Mouse (Mus musculus) hindbrain, embryonic 14.5 days (tissue): ENCODE measurements around the gene Fam219b. TPM values are rescaled to one million over a fixed set of nuclear protein-coding genes. Genes with fewer than 3 reads are reported as not detected.

ENCODE experiments used
- ATAC-seq: fragments of 200-750 bp; cut with Nextera tagmentation; 2 replicates; pipeline ENCODE4 v1.8.0; 2017; ENCODE audit warnings: moderate number of reproducible peaks, mild to moderate bottlenecking, moderate TSS enrichment, moderate library complexity; ENCODE audit not compliant: low FRiP score
- DNase-seq: peaks from one replicate; pipeline ENCODE4 v3.0.0-alpha.2; 2015; ENCODE audit warnings: low spot score
- H3K27ac ChIP-seq: fragments of 300-500 bp; sonication (generic); 2 replicates; pipeline ENCODE4 v1.5.1; 2014; ENCODE audit warnings: mild to moderate bottlenecking, moderate library complexity
- H3K27me3 ChIP-seq: fragments of 300-500 bp; sonication (generic); 2 replicates; pipeline ENCODE4 v1.6.1; 2014; ENCODE audit warnings: mild to moderate bottlenecking, low read length, mixed read lengths; ENCODE audit not compliant: control insufficient read depth, insufficient read depth
- H3K36me3 ChIP-seq: fragments of 300-500 bp; sonication (generic); replicated peaks from 2 replicates; pipeline ENCODE4 v1.6.1; 2014; ENCODE audit not compliant: control insufficient read depth, insufficient read depth
- H3K4me1 ChIP-seq: fragments of 300-500 bp; sonication (generic); replicated peaks from 2 replicates; pipeline ENCODE4 v1.6.1; 2014; ENCODE audit warnings: antibody characterized with exemption, low read length, mixed read lengths; ENCODE audit not compliant: control insufficient read depth, insufficient read depth
- H3K4me2 ChIP-seq: fragments of 300-500 bp; sonication (generic); replicated peaks from 2 replicates; pipeline ENCODE4 v1.6.1; 2014; ENCODE audit warnings: mild to moderate bottlenecking, moderate library complexity
- H3K4me3 ChIP-seq: fragments of 300-500 bp; sonication (generic); replicated peaks from 2 replicates; pipeline ENCODE4 v1.5.1; 2014; ENCODE audit warnings: mild to moderate bottlenecking, low read length
- H3K9ac ChIP-seq: fragments of 300-500 bp; sonication (generic); 2 replicates; pipeline ENCODE4 v1.6.1; 2014
- H3K9me3 ChIP-seq: fragments of 300-500 bp; sonication (generic); 2 replicates; pipeline ENCODE4 v1.6.1; 2016; ENCODE audit warnings: low read length; ENCODE audit not compliant: control insufficient read depth
- WGBS: fragments of 180-500 bp; shearing (Covaris S2); extraction: QIAGEN DNeasy Blood & Tissue Kit; methylation state at CpG from one replicate; pipeline ENCODE4 v1.1.7; 2014; 5-methylcytosine and 5-hydroxymethylcytosine counted together
- polyA plus RNA-seq: library from polyadenylated mRNA; unstranded; fragments of >200 nt; fragmentation: Nextera tagmentation; extraction: Ambion mirVana; gene quantifications from 2 replicates; pipeline ENCODE4 v1.2.1, GENCODE M21; 2014

Fam219b gene
- polyA plus RNA-seq, 1 experiment from 2014 or later, result 23.1 TPM

DNA sequence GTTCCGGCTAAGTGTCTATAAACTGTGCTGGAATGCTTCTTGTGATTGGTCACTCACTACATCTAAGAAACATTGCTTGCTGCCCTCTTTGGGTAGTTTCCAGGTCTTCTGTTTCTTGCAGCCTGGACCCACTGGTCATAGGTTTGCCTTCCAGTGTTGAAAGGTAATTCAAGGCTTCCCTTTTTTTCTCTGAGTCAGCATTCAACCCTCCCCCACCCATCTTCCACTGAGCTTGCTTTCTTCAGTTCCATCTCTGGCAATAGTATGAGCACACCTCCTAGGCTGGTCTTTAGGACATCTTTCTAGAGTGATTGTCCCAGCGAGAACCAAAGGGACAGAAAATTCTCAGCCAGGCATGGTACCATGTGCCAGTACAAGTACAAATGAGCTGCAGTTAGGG lies 2.2 kb downstream of the Fam219b start:
- 93% methylated on average over 2 of the region's 2 CpGs for WGBS
- H3K36me3 ChIP-seq, result peaks cover 59% of the 10 kb centered on the region
- DNase-seq, result no peak
- H3K4me2 ChIP-seq, result no peak overlapping the region
- H3K27ac ChIP-seq, result no peak overlapping the region
- H3K4me3 ChIP-seq, result no peak overlapping the region
- H3K4me1 ChIP-seq, result peaks cover 20% of the 10 kb centered on the region
- no peak for ATAC-seq
- H3K9me3 ChIP-seq, result no peaks in the 10 kb centered on the region
- H3K27me3 ChIP-seq, result no peaks in the 10 kb centered on the region
- H3K9ac ChIP-seq, result no peak overlapping the region

DNA sequence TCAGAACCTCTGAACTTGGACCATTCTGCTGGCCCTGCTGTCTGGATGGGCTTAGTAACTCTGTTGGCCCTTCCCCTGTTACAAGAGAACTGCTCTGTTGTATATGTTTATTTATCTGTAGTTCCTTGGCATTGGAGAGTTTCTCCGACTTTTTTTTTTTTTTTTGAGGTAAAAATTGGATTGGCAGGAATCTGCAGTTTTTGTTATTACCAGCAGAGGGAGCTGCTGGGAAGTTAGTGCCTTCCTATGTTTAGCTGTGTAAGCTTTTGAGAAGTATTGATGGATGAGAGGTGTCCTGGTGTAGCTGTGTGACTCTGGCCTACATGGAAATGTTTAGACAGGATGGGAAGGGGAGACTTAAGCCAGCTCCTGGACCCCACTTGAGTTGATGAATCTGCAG lies 4.0 kb downstream of the Fam219b start:
- Histone ChIP-seq H3K9ac (no peak overlapping the region), H3K4me1 (peaks cover 20% of the 10 kb centered on the region), H3K4me2 (no peak overlapping the region), H3K27me3 (no peaks in the 10 kb centered on the region), H3K4me3 (no peak overlapping the region), H3K9me3 (no peaks in the 10 kb centered on the region), H3K27ac (no peak overlapping the region), H3K36me3 (peaks cover 70% of the 10 kb centered on the region)
- ATAC-seq, result no peak
- DNase-seq, result peak; percentile 86
- WGBS, result 5% methylated on average over 1 of the region's 1 CpGs

DNA sequence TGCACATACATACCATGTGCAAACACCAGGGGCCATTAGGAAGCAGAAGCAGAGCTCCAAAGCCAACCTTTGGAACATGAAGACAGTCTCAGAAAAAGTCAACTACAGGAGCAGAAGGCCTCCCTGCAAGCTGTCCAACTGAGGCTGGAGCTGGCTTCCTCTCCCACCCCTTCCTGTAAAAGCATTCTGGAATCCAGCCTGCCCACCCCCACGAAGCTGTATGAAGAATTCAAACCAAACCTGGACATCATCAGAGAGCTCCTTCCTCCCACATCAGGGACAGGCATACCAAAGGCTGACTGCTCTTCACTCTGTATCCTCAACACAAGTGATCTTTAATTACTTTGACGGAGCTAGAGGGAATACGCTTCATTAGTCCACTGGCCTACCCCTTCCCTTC lies 6.6 kb downstream of the Fam219b start:
- Histone ChIP-seq H3K9me3 (no peaks in the 10 kb centered on the region), H3K4me3 (no peak overlapping the region), H3K27me3 (no peaks in the 10 kb centered on the region), H3K4me2 (no peak overlapping the region), H3K9ac (no peak overlapping the region), H3K27ac (no peak overlapping the region), H3K36me3 (peaks cover 91% of the 10 kb centered on the region), H3K4me1 (peaks cover 5% of the 10 kb centered on the region)
- WGBS, result 69% methylated on average over 3 of the region's 3 CpGs
- DNase-seq (no peak), ATAC-seq (no peak)

DNA sequence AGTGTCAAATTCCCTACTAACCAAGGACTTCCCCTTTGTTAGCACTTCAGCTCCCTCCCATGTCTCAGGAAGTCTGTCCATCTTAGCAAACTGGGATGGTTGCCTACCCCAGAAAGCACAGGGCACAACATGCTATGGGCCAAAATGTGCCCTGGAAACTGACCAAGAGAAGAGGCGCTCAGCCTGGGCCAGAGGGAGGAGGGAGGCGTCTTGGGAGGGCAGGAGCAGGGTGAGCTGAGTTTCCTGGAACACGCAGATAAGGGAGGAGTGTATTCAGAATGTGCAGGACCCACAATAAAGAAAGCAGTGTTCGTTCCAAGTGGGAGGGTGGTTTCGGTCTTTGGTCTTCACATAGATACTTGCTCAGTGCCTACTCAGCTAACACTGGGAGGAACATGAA lies 10.0 kb downstream of the Fam219b start:
- no peak for DNase-seq
- Histone ChIP-seq H3K4me2 (no peak overlapping the region), H3K27ac (no peak overlapping the region), H3K4me3 (no peak overlapping the region), H3K27me3 (no peaks in the 10 kb centered on the region), H3K9me3 (no peaks in the 10 kb centered on the region), H3K4me1 (peaks cover 6% of the 10 kb centered on the region), H3K36me3 (peaks cover 72% of the 10 kb centered on the region), H3K9ac (no peak overlapping the region)
- WGBS, result 96% methylated on average over 5 of the region's 5 CpGs
- ATAC-seq, result no peak

DNA sequence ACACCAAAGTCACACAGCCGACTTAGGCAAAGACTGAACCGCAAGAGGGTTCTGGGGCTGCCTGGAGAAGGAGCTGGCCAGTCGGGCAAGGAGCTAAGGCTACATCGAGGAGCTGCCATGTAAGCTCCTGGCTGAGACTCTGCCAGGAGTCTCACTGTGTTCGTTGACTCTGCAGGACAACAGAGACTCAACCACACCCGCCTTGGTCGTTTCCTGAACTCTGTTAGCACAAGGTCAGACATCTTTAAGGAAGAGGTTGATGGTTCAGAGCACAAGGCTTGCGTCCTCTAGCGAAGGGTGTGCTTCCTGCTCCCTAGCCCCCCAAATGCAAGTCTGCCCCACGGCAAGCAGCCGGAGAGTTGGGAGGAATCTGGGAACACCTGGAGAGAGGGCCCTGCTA lies 10.5 kb downstream of the Fam219b start:
- no peak overlapping the region for H3K27ac ChIP-seq
- no peak overlapping the region for H3K4me3 ChIP-seq
- peaks cover 66% of the 10 kb centered on the region for H3K36me3 ChIP-seq
- DNase-seq (no peak), ATAC-seq (no peak)
- 91% methylated on average over 11 of the region's 11 CpGs for WGBS
- H3K4me1 ChIP-seq, result peaks cover 6% of the 10 kb centered on the region
- no peak overlapping the region for H3K4me2 ChIP-seq
- no peak overlapping the region for H3K9ac ChIP-seq
- no peaks in the 10 kb centered on the region for H3K9me3 ChIP-seq
- no peaks in the 10 kb centered on the region for H3K27me3 ChIP-seq

DNA sequence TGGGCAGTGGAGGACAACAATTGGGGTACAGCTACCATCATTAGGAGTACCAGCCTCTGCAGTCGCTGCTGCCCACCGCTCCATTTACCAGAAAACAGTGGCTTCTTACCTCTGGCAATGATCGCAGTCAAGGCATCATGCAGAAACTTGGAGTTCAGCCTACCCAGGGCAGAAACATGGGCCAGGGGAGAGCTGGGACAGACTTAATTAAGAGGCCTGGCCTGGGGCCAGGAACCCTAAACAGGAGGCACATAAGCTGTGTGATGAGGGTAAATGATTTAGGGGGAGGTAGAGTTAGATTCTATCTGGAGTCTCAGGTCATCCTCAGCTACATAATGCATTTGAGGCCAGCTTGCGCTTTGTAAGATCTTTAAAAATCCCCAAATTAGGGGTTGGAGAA lies 11.9 kb downstream of the Fam219b start:
- ATAC-seq, result no peak
- peaks cover 53% of the 10 kb centered on the region for H3K36me3 ChIP-seq

DNA sequence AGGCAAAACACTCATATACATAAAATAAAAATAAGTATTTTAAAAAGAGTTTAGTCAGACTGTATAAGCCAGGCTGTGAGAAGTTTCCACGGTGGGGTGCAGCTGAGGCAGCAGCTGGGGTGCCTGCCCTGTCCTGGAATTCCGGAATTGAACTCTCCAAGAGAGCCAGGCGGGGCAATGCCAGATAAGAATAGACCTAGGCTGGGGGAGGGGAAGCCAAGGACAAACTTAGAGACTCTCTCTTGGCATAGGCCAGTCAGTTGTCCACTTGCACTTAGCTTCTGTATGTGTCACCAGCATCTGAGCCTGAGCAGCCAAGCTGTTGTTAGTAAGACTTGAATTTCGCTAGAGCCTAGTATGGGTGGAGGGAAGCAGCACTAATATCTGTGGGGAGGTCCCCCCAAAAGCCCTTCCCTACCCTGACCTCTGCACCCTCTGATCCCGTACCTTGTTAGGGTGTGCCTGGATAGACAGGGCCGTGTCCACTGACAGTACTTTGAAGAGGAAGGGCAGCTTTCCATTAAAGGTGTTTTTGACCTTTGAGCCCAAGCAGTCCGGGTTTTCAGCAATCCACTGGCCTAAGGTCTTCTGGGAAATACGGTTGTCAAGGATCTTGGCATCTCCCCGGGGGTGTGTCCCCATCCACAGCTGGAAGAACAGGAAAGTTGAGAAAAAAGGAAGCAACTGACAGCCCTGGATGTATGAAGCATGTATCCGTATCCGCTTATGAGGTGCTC lies 13.0 kb downstream of the Fam219b start:
- WGBS, result 92% methylated on average over 11 of the region's 11 CpGs
- Histone ChIP-seq H3K9me3 (no peaks in the 10 kb centered on the region), H3K27me3 (no peaks in the 10 kb centered on the region), H3K4me2 (no peak overlapping the region), H3K27ac (no peak overlapping the region), H3K9ac (no peak overlapping the region), H3K4me3 (no peak overlapping the region), H3K36me3 (peaks cover 42% of the 10 kb centered on the region), H3K4me1 (peaks cover 11% of the 10 kb centered on the region)
- DNase-seq (no peak), ATAC-seq (no peak)

More for the DNA sequence above, 11.9 kb downstream of the Fam219b start:
- no peaks in the 10 kb centered on the region for H3K9me3 ChIP-seq
- WGBS, result 79% methylated on average over 4 of the region's 4 CpGs
- no peak overlapping the region for H3K27ac ChIP-seq
- no peak overlapping the region for H3K4me3 ChIP-seq
- H3K27me3 ChIP-seq, result no peaks in the 10 kb centered on the region
- H3K4me2 ChIP-seq, result no peak overlapping the region
- H3K4me1 ChIP-seq, result peaks cover 6% of the 10 kb centered on the region
- DNase-seq, result no peak
- H3K9ac ChIP-seq, result no peak overlapping the region

DNA sequence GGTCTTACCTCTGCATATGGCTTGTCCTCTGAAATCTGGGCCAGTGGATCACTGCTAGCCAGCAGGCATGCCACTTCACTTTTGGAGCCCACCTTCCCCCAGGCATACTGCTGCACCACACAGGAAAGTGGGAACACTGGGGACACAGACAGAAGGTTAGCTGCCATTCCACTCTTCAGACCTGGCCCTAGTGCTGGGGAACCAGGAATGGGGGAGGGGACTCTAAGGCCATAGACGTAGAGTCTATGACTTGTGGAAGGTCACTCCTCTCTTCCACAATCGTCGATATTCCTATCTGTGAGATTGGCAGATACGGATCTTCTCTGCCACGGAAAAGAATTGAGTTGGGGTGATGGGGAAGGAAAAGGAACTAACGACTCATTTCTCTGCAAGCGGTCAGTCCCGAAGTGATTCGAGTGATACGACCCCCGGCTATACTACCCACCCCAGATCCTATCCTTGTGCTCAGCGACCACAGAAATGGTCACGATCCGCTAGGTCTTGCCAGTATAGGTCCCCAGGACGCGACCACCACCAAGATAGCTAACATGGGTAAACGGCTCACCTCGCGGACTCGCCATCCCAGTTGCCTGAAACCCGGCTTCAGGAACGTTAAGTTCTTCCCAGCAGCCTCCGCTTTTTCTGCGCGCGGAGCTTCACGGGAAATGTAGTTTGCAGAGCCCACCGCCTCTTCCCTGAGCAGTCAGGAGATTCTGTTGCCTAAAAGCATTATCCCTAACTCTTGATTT lies 15.0 kb downstream of the Fam219b start, which contains the start of gene Mpi:
Gene Mpi (minus strand): TSS at position 625 of the 749 bp plus-strand sequence.
- 0 out of 2 replicates have a peak within 1 kb of the TSS, but pooled peaks have one; percentile 51 for H3K27ac ChIP-seq
- no peaks in the 10 kb centered on the region for H3K9me3 ChIP-seq
- WGBS, result under 1% methylated on average over 28 of the region's 28 CpGs

DNA sequence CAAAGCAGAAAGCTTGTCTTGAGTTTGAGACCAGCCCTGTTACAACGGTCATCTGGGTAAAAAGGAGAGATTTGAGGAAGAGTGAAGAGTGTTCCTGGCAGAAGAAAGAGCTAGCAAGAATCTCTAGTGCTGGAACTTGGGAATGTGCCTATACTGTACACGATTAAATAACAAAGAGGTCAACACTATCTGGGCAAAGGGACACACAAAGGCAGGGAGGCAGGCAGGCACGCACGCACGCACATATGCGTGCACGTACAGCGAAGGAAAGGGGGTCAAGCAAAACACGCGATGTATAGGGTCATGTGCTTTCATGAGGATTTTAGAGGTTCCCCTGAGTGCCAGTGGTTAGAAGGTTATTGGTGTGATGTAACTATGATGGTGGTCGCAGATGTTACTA lies 15.8 kb downstream of the Fam219b start:
- 73% methylated on average over 11 of the region's 11 CpGs for WGBS
- Histone ChIP-seq H3K4me3 (no peak overlapping the region), H3K4me1 (peaks cover 11% of the 10 kb centered on the region), H3K9ac (no peak overlapping the region), H3K9me3 (no peaks in the 10 kb centered on the region), H3K36me3 (peaks cover 15% of the 10 kb centered on the region), H3K4me2 (no peak overlapping the region), H3K27me3 (no peaks in the 10 kb centered on the region), H3K27ac (no peak overlapping the region)
- ATAC-seq (no peak), DNase-seq (no peak)

More for the DNA sequence above, 15.0 kb downstream of the Fam219b start, which contains the start of gene Mpi:
- Histone ChIP-seq H3K9ac (peak within 1 kb of the TSS; percentile 69), H3K4me2 (peak within 1 kb of the TSS; percentile 56), H3K4me1 (peaks cover 11% of the 10 kb centered on the region), H3K36me3 (peaks cover 23% of the 10 kb centered on the region), H3K4me3 (peak within 1 kb of the TSS; percentile 57), H3K27me3 (no peaks in the 10 kb centered on the region)
- ATAC-seq (peak; percentile 54), DNase-seq (peak; percentile 83)
